Mouse (Mus musculus) limb, embryonic 11.5 days (tissue): Measurements from ENCODE around the gene Ntrk2. TPM values are rescaled to one million over a fixed set of nuclear protein-coding genes. Genes with fewer than 3 reads are reported as not detected.

ENCODE experiments used
- ATAC-seq: fragments of 200-750 bp; cut with Nextera tagmentation; 2 replicates; pipeline ENCODE4 v1.8.0; 2017; ENCODE audit warnings: low read depth; ENCODE audit not compliant: insufficient number of reproducible peaks, low FRiP score, low TSS enrichment
- DNase-seq: peaks from one replicate; pipeline ENCODE4 v3.0.0-alpha.2; 2015; ENCODE audit warnings: low spot score
- H3K27ac ChIP-seq: fragments of 300-500 bp; sonication (generic); replicated peaks from 2 replicates; pipeline ENCODE4 v1.5.1; 2014; ENCODE audit warnings: low read depth, mild to moderate bottlenecking, low read length
- H3K27me3 ChIP-seq: fragments of 300-500 bp; sonication (generic); 2 replicates; pipeline ENCODE4 v1.6.1; 2014; ENCODE audit warnings: mild to moderate bottlenecking, low read length, mixed read lengths; ENCODE audit not compliant: control insufficient read depth, insufficient read depth
- H3K36me3 ChIP-seq: fragments of 300-500 bp; sonication (generic); 2 replicates; pipeline ENCODE4 v1.6.1; 2014; ENCODE audit warnings: mild to moderate bottlenecking, low read length, moderate library complexity, mixed read lengths; ENCODE audit not compliant: control insufficient read depth, insufficient read depth
- H3K4me1 ChIP-seq: fragments of 300-500 bp; sonication (generic); 2 replicates; pipeline ENCODE4 v1.6.1; 2014; ENCODE audit warnings: low read length, mixed read lengths; ENCODE audit not compliant: control insufficient read depth, insufficient read depth
- H3K4me2 ChIP-seq: fragments of 300-500 bp; sonication (generic); 2 replicates; pipeline ENCODE4 v1.6.1; 2014; ENCODE audit warnings: low read depth, mild to moderate bottlenecking, moderate library complexity; ENCODE audit not compliant: severe bottlenecking
- H3K4me3 ChIP-seq: fragments of 300-500 bp; sonication (generic); 2 replicates; pipeline ENCODE4 v1.5.1; 2014; ENCODE audit warnings: low read depth, low read length
- H3K9ac ChIP-seq: fragments of 300-500 bp; sonication (generic); 2 replicates; pipeline ENCODE4 v1.6.1; 2014; ENCODE audit warnings: mild to moderate bottlenecking, low read length
- H3K9me3 ChIP-seq: fragments of 300-500 bp; sonication (generic); 2 replicates; pipeline ENCODE4 v1.6.1; 2016; ENCODE audit warnings: low read length; ENCODE audit not compliant: control insufficient read depth
- WGBS: fragments of 180-500 bp; shearing (Covaris S2); extraction: QIAGEN DNeasy Blood & Tissue Kit; methylation state at CpG from one replicate; pipeline ENCODE4 v1.1.7; 2014; 5-methylcytosine and 5-hydroxymethylcytosine counted together
- polyA plus RNA-seq: library from polyadenylated mRNA; unstranded; fragments of >200 nt; fragmentation: Nextera tagmentation; extraction: Ambion mirVana; gene quantifications from 2 replicates; pipeline ENCODE4 v1.2.1, GENCODE M21; 2014

The Ntrk2 gene
- polyA plus RNA-seq, 1 experiment from 2014 or later = 5.6 TPM

GRCm38 (mm10) chr13:58924486-58924885 is 118.1 kb downstream of the Ntrk2 start:
- no peak overlapping the region for H3K9ac ChIP-seq
- WGBS = 81% methylated on average over 3 of the region's 3 CpGs
- H3K27ac ChIP-seq = no peak overlapping the region
- H3K4me3 ChIP-seq = no peak overlapping the region
- no peak overlapping the region for H3K4me2 ChIP-seq
- no peaks in the 10 kb centered on the region for H3K4me1 ChIP-seq
- no peaks in the 10 kb centered on the region for H3K27me3 ChIP-seq
- H3K36me3 ChIP-seq = no peaks in the 10 kb centered on the region
- H3K9me3 ChIP-seq = no peaks in the 10 kb centered on the region
- DNase-seq (no peak), ATAC-seq (no peak)

- ATAC-seq = no peak
- no peak overlapping the region for H3K27ac ChIP-seq
- no peak overlapping the region for H3K4me2 ChIP-seq
- H3K4me3 ChIP-seq = no peak overlapping the region
- no peaks in the 10 kb centered on the region for H3K9me3 ChIP-seq
- no peak for DNase-seq
- WGBS = 96% methylated on average over 3 of the region's 3 CpGs
- no peaks in the 10 kb centered on the region for H3K36me3 ChIP-seq
- H3K9ac ChIP-seq = no peak overlapping the region
- H3K27me3 ChIP-seq = no peaks in the 10 kb centered on the region
- no peaks in the 10 kb centered on the region for H3K4me1 ChIP-seq
These were observed 120.8 kb downstream of the Ntrk2 start for GRCm38 (mm10) chr13:58927186-58927585.

GRCm38 (mm10) chr13:58927656-58928226 is 121.4 kb downstream of the Ntrk2 start:
- no peak for DNase-seq

GRCm38 (mm10) chr13:58928668-58929436 is 122.5 kb downstream of the Ntrk2 start:
- no peaks in the 10 kb centered on the region for H3K36me3 ChIP-seq
- 88% methylated on average over 15 of the region's 15 CpGs for WGBS
- DNase-seq (no peak), ATAC-seq (no peak)
- H3K4me1 ChIP-seq = 0 out of 2 replicates have a peak, but pooled peaks cover 3% of the 10 kb centered on the region
- no peak overlapping the region for H3K27ac ChIP-seq
- H3K9me3 ChIP-seq = no peaks in the 10 kb centered on the region
- H3K9ac ChIP-seq = no peak overlapping the region
- H3K4me2 ChIP-seq = no peak overlapping the region
- no peak overlapping the region for H3K4me3 ChIP-seq
- no peaks in the 10 kb centered on the region for H3K27me3 ChIP-seq

More at GRCm38 (mm10) chr13:58927656-58928226, 121.4 kb downstream of the Ntrk2 start:
- H3K27ac ChIP-seq = no peak overlapping the region
- H3K4me3 ChIP-seq = no peak overlapping the region
- WGBS = 76% methylated on average over 16 of the region's 16 CpGs
- no peaks in the 10 kb centered on the region for H3K4me1 ChIP-seq
- no peaks in the 10 kb centered on the region for H3K9me3 ChIP-seq
- no peaks in the 10 kb centered on the region for H3K36me3 ChIP-seq
- H3K9ac ChIP-seq = no peak overlapping the region
- no peaks in the 10 kb centered on the region for H3K27me3 ChIP-seq
- no peak for ATAC-seq
- no peak overlapping the region for H3K4me2 ChIP-seq

- H3K9me3 ChIP-seq = no peaks in the 10 kb centered on the region
- H3K4me2 ChIP-seq = no peak overlapping the region
- H3K9ac ChIP-seq = no peak overlapping the region
- no peaks in the 10 kb centered on the region for H3K27me3 ChIP-seq
- H3K36me3 ChIP-seq = no peaks in the 10 kb centered on the region
- no peak overlapping the region for H3K27ac ChIP-seq
- DNase-seq (no peak), ATAC-seq (no peak)
- H3K4me3 ChIP-seq = no peak overlapping the region
- H3K4me1 ChIP-seq = 0 out of 2 replicates have a peak, but pooled peaks cover 3% of the 10 kb centered on the region
- 78% methylated on average over 1 of the region's 1 CpGs for WGBS
These were observed 123.8 kb downstream of the Ntrk2 start for GRCm38 (mm10) chr13:58930161-58930560.

- Histone ChIP-seq H3K27ac (no peak overlapping the region), H3K4me1 (peaks cover 11% of the 10 kb centered on the region), H3K36me3 (no peaks in the 10 kb centered on the region), H3K9ac (no peak overlapping the region), H3K4me3 (no peak overlapping the region), H3K27me3 (no peaks in the 10 kb centered on the region), H3K9me3 (no peaks in the 10 kb centered on the region), H3K4me2 (no peak overlapping the region)
- ATAC-seq (no peak), DNase-seq (no peak)
- 25% methylated on average over 4 of the region's 4 CpGs for WGBS
These were observed 126.8 kb downstream of the Ntrk2 start for GRCm38 (mm10) chr13:58933126-58933525.

GRCm38 (mm10) chr13:58934576-58935110 is 128.3 kb downstream of the Ntrk2 start:
- H3K9me3 ChIP-seq = no peaks in the 10 kb centered on the region
- no peaks in the 10 kb centered on the region for H3K27me3 ChIP-seq
- no peaks in the 10 kb centered on the region for H3K36me3 ChIP-seq
- no peak overlapping the region for H3K9ac ChIP-seq
- 84% methylated on average over 3 of the region's 3 CpGs for WGBS
- H3K4me2 ChIP-seq = no peak overlapping the region
- no peak overlapping the region for H3K27ac ChIP-seq
- DNase-seq (no peak), ATAC-seq (no peak)
- H3K4me3 ChIP-seq = no peak overlapping the region
- H3K4me1 ChIP-seq = peaks cover 11% of the 10 kb centered on the region

GRCm38 (mm10) chr13:58935956-58936495 is 129.7 kb downstream of the Ntrk2 start:
- H3K27me3 ChIP-seq = no peaks in the 10 kb centered on the region
- no peak overlapping the region for H3K4me2 ChIP-seq
- H3K36me3 ChIP-seq = no peaks in the 10 kb centered on the region
- ATAC-seq (no peak), DNase-seq (no peak)
- no peak overlapping the region for H3K27ac ChIP-seq
- no peak overlapping the region for H3K4me3 ChIP-seq
- no peaks in the 10 kb centered on the region for H3K9me3 ChIP-seq
- H3K9ac ChIP-seq = no peak overlapping the region
- WGBS = 5% methylated on average over 8 of the region's 8 CpGs
- H3K4me1 ChIP-seq = peaks cover 11% of the 10 kb centered on the region
